20 mouse cellular contexts compared by ENCODE assay signal in genomic region chr17:11261679-11262078, GRCm38 (mm10).
"Had no signal": no experiment of that assay in that cellular context is flagged by ENCODE, and none has a peak within 500 bp of the region (broad histone marks: within the 10 kb centered on the region; RNA-seq: fewer than 3 reads in every experiment).

No protein-coding gene starts in this region.

- H3K9me3 ChIP-seq: kidney, embryonic 15.5 days; liver, embryonic 13.5 days; midbrain, embryonic 12.5 days had no signal

- H3K36me3 ChIP-seq: kidney, embryonic 15.5 days; liver, embryonic 13.5 days; midbrain, embryonic 12.5 days had no signal

- DNase-seq: kidney, adult 11 months; kidney, adult 8-10 months; kidney, postnatal 10 days; kidney, postnatal 36 days; layer of hippocampus, postnatal 36 days; liver, embryonic 13.5 days; lung, adult 2 months; lung, postnatal 14 days; lung, postnatal 4 days; right cerebral cortex, adult 18-20 months; right cerebral cortex, postnatal 14 days; right cerebral cortex, postnatal 4 days; thymus, adult 2 months; thymus, postnatal 14 days; thymus, postnatal 4 days had no signal

- ATAC-seq: midbrain, embryonic 16.5 days had no signal

- H3K9ac ChIP-seq: kidney, embryonic 15.5 days; liver, embryonic 13.5 days; midbrain, embryonic 12.5 days had no signal

- H3K4me2 ChIP-seq: kidney, embryonic 15.5 days; liver, embryonic 13.5 days; midbrain, embryonic 12.5 days had no signal

- H3K4me3 ChIP-seq: kidney, embryonic 15.5 days; left cerebral cortex, adult 2 months; liver, embryonic 13.5 days; midbrain, embryonic 12.5 days had no signal

- H3K27me3 ChIP-seq: kidney, embryonic 15.5 days; liver, embryonic 13.5 days; midbrain, embryonic 12.5 days had no signal

- H3K4me1 ChIP-seq: kidney, embryonic 15.5 days; liver, embryonic 13.5 days; midbrain, embryonic 12.5 days had no signal

- H3K27ac ChIP-seq: kidney, embryonic 15.5 days; left cerebral cortex, adult 2 months; liver, embryonic 13.5 days; midbrain, embryonic 12.5 days; stomach, postnatal 0 days had no signal
